Mouse (Mus musculus) myocyte (in vitro differentiated cells): ENCODE results near the gene Napsa.

ENCODE experiments used
- CEBPB ChIP-seq: IDR thresholded peaks from 2 replicates; pipeline ENCODE4 v1.6.1; 2011; ENCODE audit warnings: mild to moderate bottlenecking, moderate library complexity; ENCODE audit not compliant: poor library complexity, insufficient read depth, severe bottlenecking
- MAX ChIP-seq: IDR thresholded peaks from one replicate; pipeline ENCODE4 v1.6.1; 2011; ENCODE audit warnings: low read depth, mild to moderate bottlenecking, control low read depth
- MYOD1 ChIP-seq, 3 experiments: IDR thresholded peaks; one replicate each; pipeline ENCODE4 v1.6.1; 2011; ENCODE audit warnings: control low read depth in 2 of 3, low read depth in 2 of 3, mild to moderate bottlenecking in 2 of 3, moderate library complexity in 1 of 3; ENCODE audit not compliant: insufficient read length in 2 of 3, control insufficient read depth in 1 of 3
- MYOG ChIP-seq, 3 experiments: IDR thresholded peaks; one replicate each; pipeline ENCODE4 v1.6.1; 2011; ENCODE audit warnings: control low read depth in 2 of 3, low read depth in 2 of 3, mild to moderate bottlenecking in 2 of 3; ENCODE audit not compliant: insufficient read length in 2 of 3, control insufficient read depth in 1 of 3, insufficient read depth in 1 of 3
- POLR2A ChIP-seq: IDR thresholded peaks from one replicate; pipeline ENCODE4 v1.6.1; 2011; ENCODE audit warnings: low read depth, mild to moderate bottlenecking, control low read depth, moderate library complexity; ENCODE audit not compliant: insufficient read length
- POLR2AphosphoS2 ChIP-seq: IDR thresholded peaks from one replicate; pipeline ENCODE4 v1.6.1; 2011; ENCODE audit warnings: low read depth, control low read depth; ENCODE audit not compliant: insufficient read length
- REST ChIP-seq: IDR thresholded peaks from one replicate; pipeline ENCODE4 v1.6.1; 2011; ENCODE audit warnings: mild to moderate bottlenecking, control low read depth, moderate library complexity; ENCODE audit not compliant: insufficient read depth, insufficient read length
- TCF12 ChIP-seq: IDR thresholded peaks from one replicate; pipeline ENCODE4 v1.6.1; 2011; ENCODE audit warnings: mild to moderate bottlenecking, control low read depth; ENCODE audit not compliant: poor library complexity, insufficient read depth, severe bottlenecking
- USF1 ChIP-seq: IDR thresholded peaks from one replicate; pipeline ENCODE4 v1.6.1; 2011; ENCODE audit warnings: low read depth, mild to moderate bottlenecking, control low read depth, moderate library complexity

GRCm38 (mm10) chr7:44548497-44549087 is 23.6 kb upstream of the Napsa start, which contains the start of gene Pold1:
- peak; percentile 58 for TF ChIP-seq POLR2A
- no peak for TF ChIP-seq TCF12
- no peak for TF ChIP-seq USF1
- TF ChIP-seq CEBPB, result no peak
- TF ChIP-seq MYOG (IDR thresholded peaks at IDR 0.05; ENCODE audit: control insufficient read depth in 1 of 3, insufficient read depth in 1 of 3, insufficient read length in 2 of 3, low read depth in 2 of 3), result no peak
- TF ChIP-seq POLR2AphosphoS2, result peak; percentile 96
- TF ChIP-seq MYOD1 (IDR thresholded peaks at IDR 0.05; ENCODE audit: control insufficient read depth in 1 of 3, insufficient read length in 2 of 3, low read depth in 2 of 3), result no peak
- TF ChIP-seq MAX, result no peak
- TF ChIP-seq REST, result no peak
